Mouse (Mus musculus) MEL-GATA-1-ER (cell line): ENCODE results near the gene Serpind1.

Experiments used
- DNase-seq: peaks from one replicate; pipeline ENCODE4 v3.0.0-alpha.2; 2012; ENCODE audit warnings: low read depth; ENCODE audit errors: extremely low read depth

The Serpind1 gene

DNA sequence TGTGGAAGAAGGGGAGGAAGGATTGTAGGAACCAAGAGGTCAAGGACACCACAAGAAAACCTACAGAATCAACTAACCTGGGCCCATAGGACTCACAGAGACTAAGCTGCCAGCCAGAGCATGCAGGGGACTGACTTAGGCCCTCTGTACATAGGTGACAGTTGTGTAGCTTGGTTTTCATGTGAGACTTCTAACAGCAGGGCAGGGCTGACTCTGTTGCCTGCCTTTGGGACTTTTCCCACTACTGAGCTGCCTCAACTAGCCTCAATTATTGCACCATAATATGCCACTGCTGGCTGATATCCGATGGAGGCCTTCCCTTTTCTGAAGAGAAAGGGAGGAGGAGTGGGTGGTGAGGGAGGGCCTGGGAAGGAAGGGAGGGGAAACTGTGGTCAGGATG lies 15.6 kb downstream of the Serpind1 start:
- DNase-seq = no peak

DNA sequence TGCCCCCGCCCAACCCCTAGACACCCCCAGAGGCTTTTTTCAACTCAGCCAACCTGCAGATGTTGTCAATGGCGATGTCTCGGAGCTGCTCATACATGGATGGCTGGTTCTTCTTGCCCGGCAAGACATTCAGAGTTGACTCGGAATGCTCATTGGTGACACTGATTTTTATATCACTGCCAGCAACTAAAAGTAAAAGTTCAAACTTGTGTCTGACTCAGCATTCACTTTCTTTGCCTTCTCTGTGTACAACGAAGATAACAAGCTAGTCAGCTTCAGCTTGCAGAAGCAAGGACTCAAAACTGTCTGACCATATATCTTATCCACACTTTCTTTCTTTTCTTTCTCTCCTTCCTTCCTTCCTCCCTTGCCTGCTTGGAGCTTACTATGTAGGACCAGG lies 24.9 kb downstream of the Serpind1 start:
- DNase-seq = no peak

- no peak for DNase-seq
These were observed 27.6 kb downstream of the Serpind1 start for GRCm38 (mm10) chr16:17358787-17359186.

GRCm38 (mm10) chr16:17382306-17382705 lies 51.1 kb downstream of the Serpind1 start:
- DNase-seq = no peak

- DNase-seq = no peak
These were observed 52.6 kb downstream of the Serpind1 start for GRCm38 (mm10) chr16:17383594-17384326.

GRCm38 (mm10) chr16:17392784-17393183 lies 61.6 kb downstream of the Serpind1 start:
- peak; percentile 15 for DNase-seq
